Mouse (Mus musculus) midbrain, embryonic 11.5 days (tissue): ENCODE data around the gene Bglap3. TPM values are rescaled to one million over a fixed set of nuclear protein-coding genes. Genes with fewer than 3 reads are reported as not detected.
A peak's percentile ranks its signal among the peaks of the same experiment; 100 is the strongest.

Experiments used
- ATAC-seq: fragments of 200-750 bp; cut with Nextera tagmentation; 2 replicates; pipeline ENCODE4 v1.8.0; 2017; ENCODE audit warnings: moderate TSS enrichment, moderate library complexity; ENCODE audit not compliant: low FRiP score
- DNase-seq: peaks from one replicate; pipeline ENCODE4 v3.0.0; 2015; ENCODE audit warnings: low spot score; ENCODE audit errors: missing footprints
- H3K27ac ChIP-seq: fragments of 300-500 bp; sonication (generic); 2 replicates; pipeline ENCODE4 v1.5.1; 2014; ENCODE audit warnings: low read depth, low read length
- H3K27me3 ChIP-seq: fragments of 300-500 bp; sonication (generic); 2 replicates; pipeline ENCODE4 v1.6.1; 2014; ENCODE audit warnings: mild to moderate bottlenecking, low read length, moderate library complexity, mixed read lengths; ENCODE audit not compliant: control insufficient read depth, insufficient read depth
- H3K36me3 ChIP-seq: fragments of 300-500 bp; sonication (generic); 2 replicates; pipeline ENCODE4 v1.6.1; 2014; ENCODE audit warnings: mild to moderate bottlenecking, low read length, moderate library complexity, mixed read lengths; ENCODE audit not compliant: control insufficient read depth, insufficient read depth
- H3K4me1 ChIP-seq: fragments of 300-500 bp; sonication (generic); 2 replicates; pipeline ENCODE4 v1.6.1; 2014; ENCODE audit warnings: low read length; ENCODE audit not compliant: control insufficient read depth, insufficient read depth
- H3K4me2 ChIP-seq: fragments of 300-500 bp; sonication (generic); 2 replicates; pipeline ENCODE4 v1.6.1; 2014; ENCODE audit warnings: mild to moderate bottlenecking, moderate library complexity
- H3K4me3 ChIP-seq: fragments of 300-500 bp; sonication (generic); 2 replicates; pipeline ENCODE4 v1.5.1; 2014; ENCODE audit warnings: low read depth, low read length
- H3K9ac ChIP-seq: fragments of 300-500 bp; sonication (generic); 2 replicates; pipeline ENCODE4 v1.6.1; 2014; ENCODE audit warnings: low read length
- H3K9me3 ChIP-seq: fragments of 300-500 bp; sonication (generic); 2 replicates; pipeline ENCODE4 v1.6.1; 2016; ENCODE audit warnings: low read length; ENCODE audit not compliant: control insufficient read depth
- WGBS: fragments of 180-500 bp; shearing (Covaris S2); extraction: QIAGEN DNeasy Blood & Tissue Kit; methylation state at CpG from one replicate; pipeline ENCODE4 v1.1.7; 2014; 5-methylcytosine and 5-hydroxymethylcytosine counted together
- polyA plus RNA-seq: library from polyadenylated mRNA; unstranded; fragments of >200 nt; fragmentation: Nextera tagmentation; extraction: Ambion mirVana; gene quantifications from 2 replicates; pipeline ENCODE4 v1.2.1, GENCODE M21; 2014

Bglap3 gene
- polyA plus RNA-seq, 1 experiment from 2014 or later, result 0.08 TPM

GRCm38 (mm10) chr3:88408953-88409352 is 36.4 kb upstream of the Bglap3 start:
- Histone ChIP-seq H3K9me3 (no peaks in the 10 kb centered on the region), H3K4me1 (peaks cover 18% of the 10 kb centered on the region), H3K27me3 (no peaks in the 10 kb centered on the region), H3K9ac (peak overlapping the region; percentile 80), H3K36me3 (peaks cover 3% of the 10 kb centered on the region; the same call in 1 of the 2 replicates), H3K4me3 (peak overlapping the region; percentile 52), H3K27ac (no peak overlapping the region), H3K4me2 (peak overlapping the region; percentile 66)
- ATAC-seq, result no peak
- 66% methylated on average over 5 of the region's 5 CpGs for WGBS
- DNase-seq, result no peak

- ATAC-seq (no peak), DNase-seq (no peak)
- WGBS, result 66% methylated on average over 7 of the region's 7 CpGs
- Histone ChIP-seq H3K9me3 (no peaks in the 10 kb centered on the region), H3K9ac (no peak overlapping the region), H3K4me2 (no peak overlapping the region), H3K4me3 (no peak overlapping the region), H3K27ac (no peak overlapping the region), H3K36me3 (peaks cover 5% of the 10 kb centered on the region; the same call in 1 of the 2 replicates), H3K27me3 (no peaks in the 10 kb centered on the region), H3K4me1 (peaks cover 18% of the 10 kb centered on the region)
Measured at GRCm38 (mm10) chr3:88407529-88407928, 35.0 kb upstream of the Bglap3 start.

- WGBS, result 2% methylated on average over 2 of the region's 2 CpGs
- no peaks in the 10 kb centered on the region for H3K27me3 ChIP-seq
- peak; percentile 95 for DNase-seq
- peaks cover 3% of the 10 kb centered on the region; the same call in 1 of the 2 replicates for H3K36me3 ChIP-seq
- H3K4me3 ChIP-seq, result no peak overlapping the region
- H3K4me1 ChIP-seq, result peaks cover 18% of the 10 kb centered on the region
- H3K9me3 ChIP-seq, result no peaks in the 10 kb centered on the region
- H3K27ac ChIP-seq, result no peak overlapping the region
- H3K4me2 ChIP-seq, result no peak overlapping the region
- H3K9ac ChIP-seq, result no peak overlapping the region
- ATAC-seq, result no peak
Measured at GRCm38 (mm10) chr3:88407090-88407489, 34.5 kb upstream of the Bglap3 start.

- peaks cover 5% of the 10 kb centered on the region; the same call in 1 of the 2 replicates for H3K4me1 ChIP-seq
- no peak overlapping the region for H3K4me2 ChIP-seq
- WGBS, result 94% methylated on average over 10 of the region's 10 CpGs
- ATAC-seq (no peak), DNase-seq (no peak)
- no peak overlapping the region for H3K27ac ChIP-seq
- no peak overlapping the region for H3K9ac ChIP-seq
- H3K36me3 ChIP-seq, result peaks cover 2% of the 10 kb centered on the region; the same call in 1 of the 2 replicates
- H3K27me3 ChIP-seq, result no peaks in the 10 kb centered on the region
- no peak overlapping the region for H3K4me3 ChIP-seq
- H3K9me3 ChIP-seq, result no peaks in the 10 kb centered on the region
Measured at GRCm38 (mm10) chr3:88403522-88404230, 31.1 kb upstream of the Bglap3 start.

- ATAC-seq, result no peak
- H3K36me3 ChIP-seq, result peaks cover 3% of the 10 kb centered on the region; the same call in 1 of the 2 replicates
- no peak overlapping the region for H3K4me2 ChIP-seq
- no peak overlapping the region for H3K27ac ChIP-seq
- H3K27me3 ChIP-seq, result no peaks in the 10 kb centered on the region
- 91% methylated on average over 2 of the region's 2 CpGs for WGBS
- no peak overlapping the region for H3K4me3 ChIP-seq
- DNase-seq, result no peak
- H3K4me1 ChIP-seq, result no peaks in the 10 kb centered on the region
- no peaks in the 10 kb centered on the region for H3K9me3 ChIP-seq
- H3K9ac ChIP-seq, result no peak overlapping the region
Measured at GRCm38 (mm10) chr3:88398666-88399065, 26.1 kb upstream of the Bglap3 start.

- H3K9me3 ChIP-seq, result no peaks in the 10 kb centered on the region
- H3K27ac ChIP-seq, result no peak overlapping the region
- 0 out of 2 replicates have a peak, but pooled peaks cover 2% of the 10 kb centered on the region for H3K36me3 ChIP-seq
- DNase-seq (no peak), ATAC-seq (no peak)
- H3K4me1 ChIP-seq, result no peaks in the 10 kb centered on the region
- WGBS, result 89% methylated on average over 8 of the region's 8 CpGs
- H3K27me3 ChIP-seq, result no peaks in the 10 kb centered on the region
- H3K9ac ChIP-seq, result no peak overlapping the region
- H3K4me3 ChIP-seq, result no peak overlapping the region
- no peak overlapping the region for H3K4me2 ChIP-seq
Measured at GRCm38 (mm10) chr3:88395742-88396141, 23.2 kb upstream of the Bglap3 start.

- Histone ChIP-seq H3K36me3 (0 out of 2 replicates have a peak, but pooled peaks cover 2% of the 10 kb centered on the region), H3K4me3 (no peak overlapping the region), H3K9ac (no peak overlapping the region), H3K27ac (no peak overlapping the region), H3K4me2 (no peak overlapping the region), H3K9me3 (no peaks in the 10 kb centered on the region; the same call in 1 of the 2 replicates), H3K27me3 (no peaks in the 10 kb centered on the region), H3K4me1 (no peaks in the 10 kb centered on the region)
- ATAC-seq (no peak), DNase-seq (no peak)
- WGBS, result 95% methylated on average over 6 of the region's 6 CpGs
Measured at GRCm38 (mm10) chr3:88395288-88395687, 22.7 kb upstream of the Bglap3 start.

GRCm38 (mm10) chr3:88393776-88394375 is 21.3 kb upstream of the Bglap3 start:
- H3K4me2 ChIP-seq, result no peak overlapping the region
- H3K9ac ChIP-seq, result no peak overlapping the region
- H3K27me3 ChIP-seq, result no peaks in the 10 kb centered on the region
- no peak for DNase-seq
- H3K9me3 ChIP-seq, result no peaks in the 10 kb centered on the region; the same call in 1 of the 2 replicates
- H3K27ac ChIP-seq, result no peak overlapping the region
- H3K36me3 ChIP-seq, result 0 out of 2 replicates have a peak, but pooled peaks cover 2% of the 10 kb centered on the region
- no peaks in the 10 kb centered on the region for H3K4me1 ChIP-seq
- ATAC-seq, result no peak
- H3K4me3 ChIP-seq, result no peak overlapping the region
- 91% methylated on average over 9 of the region's 9 CpGs for WGBS

GRCm38 (mm10) chr3:88384364-88384763 is 11.8 kb upstream of the Bglap3 start, which contains the start of gene Bglap:
Gene Bglap, minus strand, starts transcription at chr3:88384464.
- Histone ChIP-seq H3K9ac (no peak within 1 kb of the TSS), H3K9me3 (no peaks in the 10 kb centered on the region), H3K27me3 (no peaks in the 10 kb centered on the region), H3K4me1 (peaks cover 2% of the 10 kb centered on the region; the same call in 1 of the 2 replicates), H3K4me3 (no peak within 1 kb of the TSS), H3K4me2 (no peak within 1 kb of the TSS), H3K27ac (no peak within 1 kb of the TSS), H3K36me3 (no peaks in the 10 kb centered on the region)
- DNase-seq (no peak), ATAC-seq (no peak)
- 82% methylated on average over 5 of the region's 5 CpGs for WGBS
